In genomic region chr14:30625856-30626726, GRCm38 (mm10) we compare ENCODE assay signal across 8 mouse cellular contexts. TPM values are rescaled to one million over a fixed set of nuclear protein-coding genes. Genes with fewer than 3 reads are reported as not detected.
DNase-seq lines count a peak whose midpoint lies in the region; TF ChIP-seq lines count a peak whose summit lies in the region.

Gene Prkcd, minus strand, starts transcription at chr14:30626210.

- 2% methylated on average over 70 of the region's 71 CpGs for WGBS in cerebellum, adult 2 months
- under 1% methylated on average over 71 of the region's 71 CpGs for WGBS in hindbrain, embryonic 10.5 days

- TF ChIP-seq POLR2A in cerebellum, adult 2 months (IDR thresholded peaks at IDR 0.05; ENCODE audit: borderline replicate concordance, insufficient read depth, low read length), result no peak

- no peaks in the 10 kb centered on the region for H3K36me3 ChIP-seq in hindbrain, embryonic 10.5 days

- no peak for TF ChIP-seq CTCF in cerebellum, adult 2 months (IDR thresholded peaks at IDR 0.05; ENCODE audit: borderline replicate concordance, insufficient read depth, low read depth, low read length)

- peak within 1 kb of the TSS; percentile 47 for H3K4me3 ChIP-seq in cerebellum, adult 2 months (replicated peaks; ENCODE audit: insufficient read depth, low read depth, low read length)
- H3K4me3 ChIP-seq in hindbrain, embryonic 10.5 days, result peak within 1 kb of the TSS; percentile 75

- peak; percentile 86 for DNase-seq in NIH3T3 (ENCODE audit: low read depth)
- DNase-seq in cerebellum, adult 2 months, result peak; percentile 71 to 72
- peak; percentile 82 for DNase-seq in forelimb bud, embryonic 11.5 days (ENCODE audit: low read depth, low spot score)
- peak; percentile 80 for DNase-seq in hindbrain, embryonic 10.5 days (ENCODE audit: low spot score)
- peak; percentile 67 to 72 for DNase-seq in layer of hippocampus, postnatal 10 days (ENCODE audit: low spot score in 2 of 2)
- peak; percentile 87 for DNase-seq in lung, postnatal 14 days
- peak; percentile 91 for DNase-seq in ovary, postnatal 36 days (ENCODE audit: low spot score)
- peak; percentile 78 for DNase-seq in urinary bladder, adult 2 months (ENCODE audit: low spot score)

- peaks cover 20% of the 10 kb centered on the region for H3K4me1 ChIP-seq in cerebellum, adult 2 months (ENCODE audit: control insufficient read depth, insufficient read depth, low read length)
- peaks cover 46% of the 10 kb centered on the region for H3K4me1 ChIP-seq in hindbrain, embryonic 10.5 days (replicated peaks)

- H3K9me3 ChIP-seq in hindbrain, embryonic 10.5 days, result no peaks in the 10 kb centered on the region

- H3K27me3 ChIP-seq in cerebellum, adult 2 months (ENCODE audit: control insufficient read depth, insufficient read depth, low read length), result no peaks in the 10 kb centered on the region
- H3K27me3 ChIP-seq in hindbrain, embryonic 10.5 days (ENCODE audit: insufficient read depth, poor library complexity, severe bottlenecking), result peaks cover 15% of the 10 kb centered on the region

- H3K27ac ChIP-seq in cerebellum, adult 2 months (ENCODE audit: insufficient read depth, low read length), result no peak within 1 kb of the TSS
- peak within 1 kb of the TSS; percentile 86 for H3K27ac ChIP-seq in hindbrain, embryonic 10.5 days

RNA-seq across cellular contexts. Expression of gene Prkcd, which starts in this region (rescaled TPM):
- polyA plus RNA-seq in cerebellum, adult 2 months (2012; rRNA removed), result 86.0 and 97.4 TPM in 2 replicates
- polyA plus RNA-seq in hindbrain, embryonic 10.5 days (2016; fragmentation: Nextera tagmentation; extraction: Ambion mirVana), result 28.7 and 35.4 TPM in 2 replicates
- 10 to 100 TPM; 37.2 to 38.6 TPM for total RNA-seq in layer of hippocampus, postnatal 10 days (2021)
- 85.8 and 105 TPM in 2 replicates for polyA plus RNA-seq in urinary bladder, adult 2 months (2012; rRNA removed)
